Mouse (Mus musculus) urinary bladder, postnatal 36 days (tissue): ENCODE measurements around the gene Ing1.
A peak's percentile ranks its signal among the peaks of the same experiment; 100 is the strongest.

Source experiments
- DNase-seq, 2 experiments: peaks; one replicate each; pipeline ENCODE4 v3.0.0; 2022; ENCODE audit warnings: low spot score in 2 of 2, mixed read lengths in 1 of 2

Ing1 gene

GRCm38 (mm10) chr8:11585513-11586373, 30.4 kb downstream of the Ing1 start:
- DNase-seq: no peak

- DNase-seq: no peak
Measured at GRCm38 (mm10) chr8:11586374-11586745, 31.0 kb downstream of the Ing1 start.

GRCm38 (mm10) chr8:11591837-11592236, 36.5 kb downstream of the Ing1 start:
- DNase-seq: no peak

- DNase-seq: no peak
Measured at GRCm38 (mm10) chr8:11592296-11592695, 36.9 kb downstream of the Ing1 start.

GRCm38 (mm10) chr8:11593222-11593884, 38.0 kb downstream of the Ing1 start:
- DNase-seq: no peak

- DNase-seq: no peak
Measured at GRCm38 (mm10) chr8:11600301-11600951, 45.1 kb downstream of the Ing1 start.

GRCm38 (mm10) chr8:11602006-11602680, 46.8 kb downstream of the Ing1 start:
- DNase-seq: peak; percentile 31 to 52

GRCm38 (mm10) chr8:11608848-11609247, 53.5 kb downstream of the Ing1 start:
- no peak for DNase-seq
